Mouse (Mus musculus) liver, embryonic 11.5 days (tissue): ENCODE results near the gene 2310011J03Rik. TPM values are rescaled to one million over a fixed set of nuclear protein-coding genes. Genes with fewer than 3 reads are reported as not detected.

Experiments
- ATAC-seq: fragments of 200-750 bp; cut with Nextera tagmentation; replicated peaks from 2 replicates; pipeline ENCODE4 v1.8.0; 2017; ENCODE audit warnings: moderate number of reproducible peaks, mild to moderate bottlenecking, moderate TSS enrichment, moderate library complexity; ENCODE audit not compliant: low FRiP score
- DNase-seq: peaks from one replicate; pipeline ENCODE4 v3.0.0-alpha.2; 2017; ENCODE audit warnings: low spot score
- H3K27ac ChIP-seq: fragments of 300-500 bp; sonication (generic); 2 replicates; pipeline ENCODE4 v1.5.1; 2014; ENCODE audit warnings: mild to moderate bottlenecking, low read depth, low read length, control low read depth
- H3K27me3 ChIP-seq: fragments of 300-500 bp; sonication (generic); replicated peaks from 2 replicates; pipeline ENCODE4 v1.6.1; 2014; ENCODE audit warnings: low read length, mixed read lengths; ENCODE audit not compliant: control insufficient read depth, insufficient read depth
- H3K36me3 ChIP-seq: fragments of 300-500 bp; sonication (generic); 2 replicates; pipeline ENCODE4 v1.6.1; 2014; ENCODE audit warnings: mild to moderate bottlenecking, low read length, moderate library complexity, mixed read lengths; ENCODE audit not compliant: control insufficient read depth, insufficient read depth
- H3K4me1 ChIP-seq: fragments of 300-500 bp; sonication (generic); replicated peaks from 2 replicates; pipeline ENCODE4 v1.6.1; 2014; ENCODE audit warnings: low read length, mixed read lengths; ENCODE audit not compliant: control insufficient read depth, insufficient read depth
- H3K4me2 ChIP-seq: fragments of 300-500 bp; sonication (generic); 2 replicates; pipeline ENCODE4 v1.6.1; 2014; ENCODE audit warnings: mild to moderate bottlenecking, control low read depth, moderate library complexity
- H3K4me3 ChIP-seq: fragments of 300-500 bp; sonication (generic); 2 replicates; pipeline ENCODE4 v1.5.1; 2014; ENCODE audit warnings: low read depth, low read length, control low read depth
- H3K9ac ChIP-seq: fragments of 300-500 bp; sonication (generic); 2 replicates; pipeline ENCODE4 v1.6.1; 2014; ENCODE audit warnings: low read depth, low read length, control low read depth
- H3K9me3 ChIP-seq: fragments of 300-500 bp; sonication (generic); 2 replicates; pipeline ENCODE4 v1.6.1; 2016; ENCODE audit warnings: low read length, inconsistent platforms, mixed read lengths; ENCODE audit not compliant: control insufficient read depth
- WGBS: fragments of 180-500 bp; shearing (Covaris S2); extraction: QIAGEN DNeasy Blood & Tissue Kit; methylation state at CpG from one replicate; pipeline ENCODE4 v1.1.7; 2014; 5-methylcytosine and 5-hydroxymethylcytosine counted together
- polyA plus RNA-seq: library from polyadenylated mRNA; unstranded; fragments of >200 nt; fragmentation: Nextera tagmentation; extraction: Ambion mirVana; gene quantifications from 2 replicates; pipeline ENCODE4 v1.2.1, GENCODE M21; 2014

Gene 2310011J03Rik
- polyA plus RNA-seq, 1 experiment from 2014 or later = 47.8 TPM

GRCm38 (mm10) chr10:80325045-80325444, 4.7 kb upstream of the 2310011J03Rik start:
- Histone ChIP-seq H3K4me2 (peak overlapping the region; percentile 23), H3K27ac (no peak overlapping the region), H3K9me3 (no peaks in the 10 kb centered on the region), H3K36me3 (no peaks in the 10 kb centered on the region), H3K4me1 (peaks cover 37% of the 10 kb centered on the region), H3K4me3 (no peak overlapping the region), H3K27me3 (no peaks in the 10 kb centered on the region), H3K9ac (no peak overlapping the region)
- no peak for DNase-seq
- 75% methylated on average over 21 of the region's 21 CpGs for WGBS
- no peak for ATAC-seq

DNA sequence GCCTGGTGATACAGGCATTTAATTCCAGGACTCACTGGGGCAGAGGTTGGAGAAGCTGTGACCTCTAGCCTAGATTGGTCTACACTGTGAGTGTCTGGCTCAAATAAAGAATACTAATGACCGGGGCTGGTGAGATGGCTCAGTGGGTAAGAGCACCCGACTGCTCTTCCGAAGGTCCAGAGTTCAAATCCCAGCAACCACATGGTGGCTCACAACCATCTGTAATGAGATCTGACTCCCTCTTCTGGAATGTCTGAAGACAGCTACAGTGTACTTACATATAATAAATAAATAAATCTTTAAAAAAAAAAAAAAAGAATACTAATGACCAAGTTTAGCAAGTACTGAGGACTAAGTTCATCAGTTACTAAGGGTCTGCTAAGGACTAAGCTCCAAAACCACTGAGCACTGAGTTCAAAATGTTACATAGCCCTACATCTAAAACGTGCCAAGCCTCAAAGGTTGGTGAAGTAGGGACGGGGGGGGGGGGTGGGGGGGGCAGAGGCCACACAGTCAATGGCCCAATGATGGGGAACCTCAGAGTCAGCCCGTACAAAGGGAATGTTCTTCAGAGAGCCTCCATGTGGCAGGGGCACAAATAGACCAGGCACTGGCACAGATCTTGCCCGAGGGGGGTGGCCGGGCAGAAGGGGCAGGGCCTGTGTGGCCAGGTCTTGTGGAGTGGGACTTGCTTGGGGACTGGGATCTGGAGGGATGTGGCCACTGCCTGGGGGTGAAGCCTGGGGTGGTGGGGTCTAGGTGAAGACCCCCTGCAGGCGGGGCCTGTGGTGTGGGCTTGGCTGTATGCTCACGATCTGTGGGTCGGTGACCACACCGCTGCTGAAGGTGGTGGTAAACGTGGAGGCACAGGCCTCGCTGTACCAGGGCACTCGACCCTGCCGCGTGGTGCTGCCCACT, 4.0 kb upstream of the 2310011J03Rik start:
- no peaks in the 10 kb centered on the region for H3K27me3 ChIP-seq
- peak overlapping the region; percentile 75 for H3K4me3 ChIP-seq
- H3K36me3 ChIP-seq = no peaks in the 10 kb centered on the region
- peaks cover 42% of the 10 kb centered on the region for H3K4me1 ChIP-seq
- H3K9me3 ChIP-seq = no peaks in the 10 kb centered on the region
- peak overlapping the region; percentile 88 for H3K27ac ChIP-seq
- 75% methylated on average over 17 of the region's 17 CpGs for WGBS
- peak overlapping the region; percentile 99 for H3K4me2 ChIP-seq
- peak overlapping the region; percentile 85 for H3K9ac ChIP-seq
- DNase-seq (no peak), ATAC-seq (no peak)

DNA sequence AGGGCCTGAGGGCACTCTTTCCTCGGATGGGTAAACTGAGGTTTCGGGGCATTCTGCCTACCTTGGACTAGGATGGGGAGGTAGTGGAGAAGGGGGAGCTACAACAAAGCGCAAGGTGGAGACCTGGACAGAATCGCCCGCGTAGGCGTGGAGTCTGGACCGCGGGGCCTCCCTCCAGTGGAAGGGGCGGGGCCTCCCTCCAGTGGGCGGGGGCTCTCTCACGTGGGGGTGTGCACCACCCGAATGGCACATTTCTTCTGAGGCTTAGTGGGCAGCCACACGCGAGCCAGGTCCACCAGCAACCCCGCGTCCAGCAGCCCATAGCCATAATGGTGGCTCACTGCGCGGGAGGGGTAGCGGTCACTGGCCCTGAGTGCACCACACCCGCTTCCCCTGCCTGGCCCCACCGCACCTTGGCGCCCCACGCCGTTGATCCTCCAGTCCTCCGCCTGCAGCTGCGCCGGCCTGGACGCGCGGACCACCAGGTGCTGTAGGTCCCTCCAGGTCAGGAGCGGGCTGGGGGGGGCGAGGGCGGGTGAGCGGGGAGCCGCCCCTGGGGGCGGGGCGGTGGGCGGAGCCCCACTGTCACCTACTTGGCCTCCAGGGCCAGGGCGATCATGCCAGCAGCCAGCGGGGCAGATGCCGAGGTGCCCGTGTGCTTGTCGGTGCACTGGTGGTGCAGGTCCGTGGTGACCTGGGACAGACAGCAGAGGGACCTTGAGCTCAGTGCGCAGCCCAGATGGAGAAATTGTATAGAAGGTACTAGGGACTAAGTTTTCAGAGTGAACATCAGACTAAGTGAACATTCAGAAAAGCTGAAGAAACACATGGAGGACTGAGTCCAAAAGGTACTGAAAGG, 3.2 kb upstream of the 2310011J03Rik start:
- Histone ChIP-seq H3K4me1 (peaks cover 41% of the 10 kb centered on the region), H3K9ac (peak overlapping the region; percentile 85), H3K36me3 (0 out of 2 replicates have a peak, but pooled peaks cover 3% of the 10 kb centered on the region), H3K27me3 (no peaks in the 10 kb centered on the region), H3K4me3 (peak overlapping the region; percentile 75), H3K9me3 (no peaks in the 10 kb centered on the region), H3K4me2 (peak overlapping the region; percentile 99), H3K27ac (peak overlapping the region; percentile 88)
- 2% methylated on average over 43 of the region's 46 CpGs for WGBS
- peak; percentile 69 for ATAC-seq
- peak; percentile 81 for DNase-seq

DNA sequence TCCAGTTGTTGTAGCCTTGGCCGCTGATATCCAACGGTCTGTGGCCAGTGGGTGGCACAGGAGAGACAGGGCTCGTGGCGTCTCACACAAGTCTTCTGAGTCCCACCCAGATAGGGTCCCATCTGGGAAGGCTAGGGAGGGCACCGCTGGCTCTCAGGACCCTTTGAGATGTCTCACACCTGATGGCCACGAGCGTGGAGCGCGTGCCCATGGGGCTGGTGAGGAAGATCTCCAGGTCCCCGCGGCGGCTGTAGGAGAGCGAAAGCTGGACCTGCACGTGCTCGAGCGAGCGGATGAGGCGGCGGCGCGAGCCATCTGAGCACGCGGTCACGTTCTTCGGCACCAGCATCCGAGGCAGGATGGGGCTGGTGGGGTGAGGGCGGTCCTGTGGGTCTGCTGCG, 2.5 kb upstream of the 2310011J03Rik start:
- Histone ChIP-seq H3K4me1 (peaks cover 41% of the 10 kb centered on the region), H3K9ac (peak overlapping the region; percentile 85), H3K36me3 (peaks cover 6% of the 10 kb centered on the region; the same call in 1 of the 2 replicates), H3K9me3 (no peaks in the 10 kb centered on the region), H3K4me2 (peak overlapping the region; percentile 99), H3K4me3 (peak overlapping the region; percentile 75), H3K27ac (peak overlapping the region; percentile 88), H3K27me3 (0 out of 2 replicates have a peak, but pooled peaks cover under 1% of the 10 kb centered on the region)
- peak; percentile 16 for ATAC-seq
- no peak for DNase-seq
- 3% methylated on average over 28 of the region's 28 CpGs for WGBS

DNA sequence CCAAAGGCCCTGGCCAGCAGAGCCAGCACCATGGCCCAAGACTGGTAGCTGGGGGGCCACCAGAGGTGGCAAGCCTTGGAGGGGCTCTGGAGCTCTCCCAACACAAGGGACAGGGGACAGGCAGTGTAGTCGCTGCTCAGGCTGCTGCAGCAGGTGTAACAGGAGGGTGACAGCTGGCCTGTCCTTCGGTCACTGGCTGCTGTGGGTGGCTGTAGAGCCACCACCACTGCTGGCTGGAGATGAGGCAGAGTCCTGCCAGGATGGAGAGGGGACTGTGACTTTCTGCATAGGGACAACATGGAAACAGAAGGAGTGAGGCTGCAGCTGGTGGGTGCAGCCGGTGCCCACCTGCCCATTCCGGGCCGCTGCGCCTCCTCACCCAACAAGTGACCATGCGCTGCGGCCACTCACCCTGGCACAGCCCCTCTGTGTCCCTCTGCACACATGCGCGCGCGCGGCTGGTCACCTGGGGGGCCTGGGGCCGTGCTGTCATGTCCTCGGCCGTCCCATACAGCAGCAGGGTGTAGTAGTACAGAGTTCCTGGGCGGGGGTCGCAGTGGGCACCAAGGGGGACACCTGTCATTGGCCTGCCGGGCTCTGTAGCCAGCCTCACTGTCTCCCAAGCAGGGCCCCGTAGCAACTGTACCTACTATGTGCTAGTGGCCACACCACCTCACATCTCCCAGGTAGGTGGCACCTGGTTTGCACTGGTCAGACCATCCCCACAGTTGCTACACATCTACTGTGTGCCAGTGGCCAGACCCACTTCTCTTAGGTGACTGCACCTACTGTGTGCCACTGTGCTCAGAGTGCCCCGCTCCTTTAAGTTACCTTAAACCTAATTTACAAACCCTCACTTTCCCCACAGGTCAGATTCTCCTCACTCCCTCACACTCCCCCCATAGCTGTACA, 1.6 kb upstream of the 2310011J03Rik start:
- DNase-seq = no peak
- Histone ChIP-seq H3K4me2 (peak overlapping the region; percentile 99), H3K27ac (peak overlapping the region; percentile 4; the same call in 1 of the 2 replicates), H3K9me3 (no peaks in the 10 kb centered on the region), H3K36me3 (peaks cover 6% of the 10 kb centered on the region; the same call in 1 of the 2 replicates), H3K4me3 (peak overlapping the region; percentile 75), H3K9ac (peak overlapping the region; percentile 85), H3K4me1 (peaks cover 49% of the 10 kb centered on the region), H3K27me3 (peaks cover 9% of the 10 kb centered on the region; the same call in 1 of the 2 replicates)
- ATAC-seq = no peak
- WGBS = 90% methylated on average over 21 of the region's 21 CpGs

- ATAC-seq = no peak
- peak overlapping the region; percentile 87 for H3K27ac ChIP-seq
- peaks cover 17% of the 10 kb centered on the region for H3K27me3 ChIP-seq
- H3K9ac ChIP-seq = no peak overlapping the region
- 68% methylated on average over 6 of the region's 6 CpGs for WGBS
- peak overlapping the region; percentile 99 for H3K4me2 ChIP-seq
- H3K9me3 ChIP-seq = no peaks in the 10 kb centered on the region
- peaks cover 6% of the 10 kb centered on the region; the same call in 1 of the 2 replicates for H3K36me3 ChIP-seq
- peaks cover 57% of the 10 kb centered on the region for H3K4me1 ChIP-seq
- DNase-seq = no peak
- 0 out of 2 replicates have a peak overlapping the region, but pooled peaks have one; percentile 75 for H3K4me3 ChIP-seq
These were observed 805 bp upstream of the 2310011J03Rik start for GRCm38 (mm10) chr10:80321014-80321669.

DNA sequence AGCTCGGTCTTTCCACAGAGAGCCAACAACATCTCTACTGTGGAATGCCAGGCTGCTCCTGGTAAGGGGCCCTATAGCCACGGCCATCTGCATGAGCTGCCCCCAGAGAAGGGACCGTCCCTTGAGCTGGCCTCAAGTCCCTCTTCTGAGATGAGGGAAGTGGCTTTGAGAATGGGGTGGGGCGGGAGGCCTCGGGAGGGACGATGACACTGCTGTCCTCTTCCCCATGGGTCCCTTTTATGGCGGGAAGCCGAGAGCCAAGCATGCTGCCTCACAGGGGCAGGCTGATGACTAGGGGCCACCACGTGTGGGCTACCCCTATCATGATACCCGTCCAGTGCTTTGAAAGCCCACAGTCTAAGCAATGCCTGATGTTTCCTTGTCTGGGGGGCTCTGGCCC, 3.3 kb downstream of the 2310011J03Rik start:
- 44% methylated on average over 10 of the region's 10 CpGs for WGBS
- Histone ChIP-seq H3K27ac (no peak overlapping the region), H3K4me1 (peaks cover 42% of the 10 kb centered on the region), H3K9ac (no peak overlapping the region), H3K36me3 (peaks cover 6% of the 10 kb centered on the region; the same call in 1 of the 2 replicates), H3K9me3 (no peaks in the 10 kb centered on the region), H3K4me3 (0 out of 2 replicates have a peak overlapping the region, but pooled peaks have one; percentile 10), H3K4me2 (0 out of 2 replicates have a peak overlapping the region, but pooled peaks have one; percentile 16), H3K27me3 (peaks cover 58% of the 10 kb centered on the region)
- DNase-seq = no peak
- no peak for ATAC-seq
